Mouse (Mus musculus): ENCODE results near the gene Samd14.

The Samd14 gene

GRCm38 (mm10) chr11:95072804-95073203 is 63.1 kb downstream of the Samd14 start:
- no peak for DNase-seq (ENCODE audit: low read depth, low spot score)

GRCm38 (mm10) chr11:95073835-95074234 is 64.2 kb downstream of the Samd14 start:
- no peak for DNase-seq (ENCODE audit: low read depth, low spot score)

- DNase-seq (ENCODE audit: low read depth, low spot score) = no peak
These were observed 65.0 kb downstream of the Samd14 start for GRCm38 (mm10) chr11:95074694-95075093.

GRCm38 (mm10) chr11:95075197-95076040 is 65.7 kb downstream of the Samd14 start:
- no peak for DNase-seq (ENCODE audit: low read depth, low spot score)

All from ZHBTc4 (cell line).